Mouse (Mus musculus): ENCODE results near the gene Txnip.

Gene Txnip

GRCm38 (mm10) chr3:96569506-96569905, 11.7 kb downstream of the Txnip start:
- DNase-seq (ENCODE audit: low spot score), result no peak

- no peak for DNase-seq (ENCODE audit: low spot score)
These were observed 12.3 kb downstream of the Txnip start for GRCm38 (mm10) chr3:96569966-96570605.

- no peak for DNase-seq (ENCODE audit: low spot score)
These were observed 12.9 kb downstream of the Txnip start for GRCm38 (mm10) chr3:96570643-96571042.

GRCm38 (mm10) chr3:96571336-96571735, 13.6 kb downstream of the Txnip start:
- DNase-seq (ENCODE audit: low spot score), result no peak

- DNase-seq (ENCODE audit: low spot score), result no peak
These were observed 14.3 kb downstream of the Txnip start for GRCm38 (mm10) chr3:96571896-96572698.

GRCm38 (mm10) chr3:96573611-96574511, 16.1 kb downstream of the Txnip start:
- DNase-seq (ENCODE audit: low spot score), result no peak

- DNase-seq (ENCODE audit: low spot score), result no peak
These were observed 17.7 kb downstream of the Txnip start for GRCm38 (mm10) chr3:96575272-96575984.

- DNase-seq (ENCODE audit: low spot score), result no peak
These were observed 18.4 kb downstream of the Txnip start for GRCm38 (mm10) chr3:96576005-96576658.

- DNase-seq (ENCODE audit: low spot score), result peak; percentile 81
These were observed 19.2 kb downstream of the Txnip start, which contains the start of gene Gm16253 for GRCm38 (mm10) chr3:96576690-96577541. Gene Gm16253, plus strand, starts transcription at chr3:96576984.

- DNase-seq (ENCODE audit: low spot score), result no peak
These were observed 19.8 kb downstream of the Txnip start for GRCm38 (mm10) chr3:96577566-96577965.

- DNase-seq (ENCODE audit: low spot score), result no peak
These were observed 20.9 kb downstream of the Txnip start for GRCm38 (mm10) chr3:96578561-96579238.

GRCm38 (mm10) chr3:96579239-96579750, 21.5 kb downstream of the Txnip start:
- no peak for DNase-seq (ENCODE audit: low spot score)

GRCm38 (mm10) chr3:96579885-96580454, 22.2 kb downstream of the Txnip start:
- DNase-seq (ENCODE audit: low spot score), result peak; percentile 78

- DNase-seq (ENCODE audit: low spot score), result no peak
These were observed 23.4 kb downstream of the Txnip start for GRCm38 (mm10) chr3:96581141-96581540.

GRCm38 (mm10) chr3:96581771-96582515, 24.2 kb downstream of the Txnip start:
- no peak for DNase-seq (ENCODE audit: low spot score)

GRCm38 (mm10) chr3:96583386-96583785, 25.6 kb downstream of the Txnip start:
- no peak for DNase-seq (ENCODE audit: low spot score)

- DNase-seq (ENCODE audit: low spot score), result no peak
These were observed 32.9 kb downstream of the Txnip start for GRCm38 (mm10) chr3:96590657-96591056.

- DNase-seq (ENCODE audit: low spot score), result no peak
These were observed 35.6 kb downstream of the Txnip start for GRCm38 (mm10) chr3:96593374-96593773.

Measured in ovary, postnatal 10 days (tissue).